Mouse (Mus musculus) thymus, postnatal 10 days (tissue): Measurements from ENCODE around the gene Pycr2.
A peak's percentile ranks its signal among the peaks of the same experiment; 100 is the strongest.
"Not testable (repeated sequence)": the region's sequence is repeated elsewhere in the genome, so short reads cannot be mapped to it uniquely, and the experiment has no call there.

Experiments used
- DNase-seq, 2 experiments: peaks; one replicate each; pipeline ENCODE4 v3.0.0; 2021; ENCODE audit warnings: low spot score in 2 of 2

Pycr2 gene

DNA sequence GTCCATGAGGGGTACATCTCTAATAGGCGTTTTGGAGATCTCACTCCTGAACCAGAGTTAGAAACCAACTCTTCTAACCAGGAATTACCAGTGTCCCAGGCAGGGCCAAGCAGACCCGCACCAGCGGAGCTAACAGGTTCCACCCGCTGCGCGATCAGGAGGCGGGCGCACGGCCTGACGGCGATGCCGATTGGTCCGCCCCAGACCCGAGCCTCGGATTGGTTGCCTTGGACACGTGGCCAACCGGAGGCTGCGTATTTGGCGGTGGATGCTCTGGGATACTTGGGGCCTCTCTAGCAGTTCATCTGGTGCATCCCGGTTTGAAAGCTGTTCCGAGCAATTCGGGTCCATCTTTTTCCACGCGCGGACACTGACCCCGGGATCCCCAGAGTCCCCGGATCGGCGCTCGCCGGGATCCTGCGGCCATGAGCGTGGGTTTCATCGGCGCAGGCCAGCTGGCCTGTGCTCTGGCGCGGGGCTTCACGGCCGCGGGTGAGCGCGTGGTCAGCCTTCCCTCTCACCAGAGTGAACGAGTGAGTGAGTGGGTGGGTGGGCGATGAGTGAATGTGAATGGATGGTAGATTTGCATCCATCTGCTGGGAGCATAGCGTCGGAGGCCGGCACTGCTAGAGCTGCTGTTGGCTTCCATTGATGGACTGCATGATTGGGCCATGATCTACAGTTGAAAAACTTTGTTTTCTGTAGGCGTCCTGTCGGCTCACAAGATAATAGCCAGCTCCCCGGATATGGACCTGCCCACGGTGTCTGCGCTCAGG lies at the start of gene Pycr2:
Pycr2 (plus strand) TSS at position 255 of the 776 bp plus-strand sequence.
- peak; percentile 92 to 93 for DNase-seq

DNA sequence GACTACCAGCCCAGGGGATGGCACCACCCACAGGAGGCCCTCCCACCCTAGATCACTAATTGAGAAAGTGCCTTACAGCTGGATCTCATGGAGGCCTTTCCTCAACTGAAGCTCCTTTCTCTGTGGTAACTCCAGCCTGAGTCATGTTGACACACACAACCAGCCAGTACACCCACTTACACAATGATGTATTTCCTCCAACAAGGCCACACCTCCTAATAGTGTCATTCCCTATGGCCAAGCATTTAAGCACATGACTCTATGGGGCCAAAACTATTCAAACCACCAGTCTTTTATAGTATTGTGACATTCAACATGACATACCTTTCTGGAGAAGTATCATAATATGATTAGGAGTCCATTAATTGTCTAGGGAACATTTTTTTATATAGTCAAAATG lies 45.3 kb upstream of the Pycr2 start:
- DNase-seq, result no peak

DNA sequence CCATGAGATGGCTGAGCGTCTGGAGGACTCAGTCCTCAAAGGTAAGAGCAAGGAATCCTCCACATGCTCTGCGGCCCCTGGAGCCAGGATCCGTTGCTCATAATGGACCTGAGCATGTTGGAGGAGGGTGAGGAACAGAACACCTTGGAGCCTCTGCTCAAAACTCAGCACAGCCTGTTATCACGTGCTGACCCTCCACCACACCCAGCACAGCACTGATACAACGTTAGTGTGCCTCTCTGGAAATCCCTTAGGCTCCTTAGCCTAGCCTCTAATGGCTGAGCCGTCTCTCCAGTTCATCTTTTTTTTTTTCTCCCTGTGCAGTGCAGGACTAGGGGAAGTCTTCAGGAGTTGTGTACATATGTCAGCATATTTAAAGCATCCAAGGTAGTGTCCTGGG lies 44.1 kb upstream of the Pycr2 start:
- no peak for DNase-seq

DNA sequence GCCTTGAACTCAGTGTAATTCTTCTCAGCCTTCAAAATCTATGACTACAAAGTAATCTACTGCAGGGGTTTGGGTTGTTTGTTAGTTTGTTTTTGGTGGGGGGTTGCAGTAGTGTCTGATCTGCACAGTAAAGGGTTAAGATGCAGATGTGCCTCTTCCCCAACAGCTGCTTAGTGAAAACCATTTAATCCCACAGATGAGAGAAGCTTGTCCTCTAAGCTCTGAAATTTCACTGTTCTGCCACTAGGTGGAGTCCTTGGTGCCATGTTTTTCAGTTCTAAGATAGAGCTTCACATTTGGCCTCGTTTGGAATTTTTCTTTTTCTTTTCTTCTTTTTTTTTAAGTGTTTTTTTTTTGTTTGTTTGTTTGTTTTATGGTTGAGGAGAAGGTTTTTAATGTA lies 40.5 kb upstream of the Pycr2 start:
- peak in 1 of 2 experiments; percentile 50 for DNase-seq

DNA sequence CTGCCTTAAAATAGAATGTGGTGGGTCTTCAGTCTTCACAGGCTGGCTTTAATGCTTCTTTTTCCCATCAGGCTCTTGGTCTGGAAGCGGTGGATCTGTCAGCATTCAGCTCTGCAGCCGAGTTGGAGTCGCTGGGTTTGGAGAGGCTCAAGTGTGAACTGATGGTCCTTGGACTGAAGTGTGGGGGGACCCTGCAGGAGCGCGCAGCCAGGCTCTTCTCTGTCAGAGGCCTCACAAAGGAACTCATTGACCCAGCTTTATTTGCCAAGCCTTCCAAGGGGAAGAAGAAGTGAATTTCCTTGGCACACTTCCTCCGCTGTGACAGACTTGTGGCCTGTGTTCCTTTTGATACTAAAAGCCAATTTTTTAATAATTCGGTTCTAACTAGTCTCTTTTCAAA lies 38.1 kb upstream of the Pycr2 start:
- no peak for DNase-seq

DNA sequence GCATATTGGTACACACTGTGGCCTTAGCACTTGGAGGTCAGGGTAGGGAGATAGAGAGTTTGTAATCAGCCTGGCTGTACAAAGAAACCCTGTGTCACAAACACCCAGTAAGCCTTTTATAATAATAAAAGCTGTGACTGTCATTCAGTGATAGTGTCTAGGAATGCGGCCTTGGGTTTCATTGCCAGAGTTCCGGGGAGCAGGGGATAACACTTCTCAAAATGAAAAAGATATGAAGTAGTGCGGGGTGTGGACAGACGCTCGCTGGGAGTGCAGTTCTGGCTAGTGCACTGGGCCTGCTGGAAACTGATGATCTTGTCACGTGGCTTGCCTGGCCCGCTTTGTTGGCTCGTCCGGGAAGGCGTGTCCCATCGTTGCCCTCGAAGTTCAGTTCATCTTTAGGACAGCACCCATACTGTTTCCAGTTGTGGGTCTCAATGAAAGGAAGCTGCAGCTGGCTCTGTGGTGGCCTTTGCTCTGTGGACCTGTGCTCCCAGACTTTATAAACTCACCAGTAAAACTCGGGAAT lies 33.9 kb upstream of the Pycr2 start:
- no peak for DNase-seq

DNA sequence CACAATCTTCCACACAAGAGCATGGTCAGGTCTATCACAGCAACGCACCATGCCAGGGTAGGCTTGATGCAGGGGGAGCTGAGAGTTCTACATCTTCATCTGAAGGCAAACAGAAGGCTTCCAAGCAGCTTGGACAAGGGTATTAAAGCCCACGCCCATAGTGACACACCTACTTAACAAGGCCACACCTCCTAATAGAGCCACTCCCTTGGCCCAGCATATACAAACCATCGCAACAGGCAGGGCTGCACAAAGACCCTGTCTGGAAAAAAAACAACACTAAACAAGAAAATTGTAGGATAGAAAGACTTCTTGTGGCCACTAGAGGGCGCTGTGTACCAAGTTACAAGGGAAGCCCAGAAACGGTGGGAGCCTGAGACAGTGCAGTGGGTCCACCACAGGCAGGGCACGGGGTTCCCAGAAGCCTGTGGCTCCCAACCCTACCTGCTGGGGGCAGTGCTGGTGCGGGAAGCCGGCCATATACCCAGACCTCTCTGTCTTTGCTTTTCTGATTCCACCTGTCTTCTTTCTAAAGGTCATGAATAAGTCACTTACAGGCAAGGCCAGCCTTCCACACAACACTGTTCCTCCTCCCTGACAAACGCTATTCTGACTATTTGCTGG lies 30.1 kb upstream of the Pycr2 start:
- DNase-seq, result peak; percentile 67 to 79

DNA sequence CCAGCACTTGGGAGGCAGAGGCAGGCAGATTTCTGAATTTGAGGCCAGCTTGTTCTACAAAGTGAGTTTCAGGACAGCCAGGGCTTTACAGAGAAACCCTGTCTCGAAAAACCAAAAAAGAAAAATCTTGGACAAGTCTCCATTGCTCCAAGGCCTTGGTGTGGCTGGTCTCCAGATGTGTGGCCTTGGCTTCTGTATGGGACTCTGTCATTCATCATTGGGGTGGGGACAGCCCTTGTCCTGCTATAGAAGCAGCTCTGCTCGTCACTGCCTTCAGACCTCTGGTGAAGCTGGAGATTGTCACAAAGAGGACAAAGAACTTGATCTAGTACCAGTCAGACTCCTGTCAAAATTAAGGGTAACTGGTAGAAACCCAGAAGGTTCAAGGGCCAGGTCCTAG lies 29.5 kb upstream of the Pycr2 start:
- DNase-seq, result no peak

DNA sequence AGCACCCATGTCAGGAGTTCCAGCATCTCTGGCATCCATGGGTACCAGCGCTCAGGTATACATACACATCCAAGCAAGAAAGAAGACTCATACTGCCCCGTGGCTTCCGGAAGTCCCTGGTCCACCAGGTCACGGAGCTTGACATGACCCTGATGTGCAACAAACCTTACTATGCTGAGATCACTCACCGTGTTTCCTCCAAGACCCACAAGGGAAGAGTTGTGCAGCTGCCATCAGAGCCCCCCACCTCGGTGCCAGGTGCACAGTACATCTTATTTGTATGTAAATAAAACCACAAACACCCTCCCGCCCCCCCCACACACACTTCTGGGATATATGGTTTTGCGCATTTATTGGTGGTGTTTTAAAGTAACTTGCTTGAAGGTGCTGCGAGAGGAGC lies 29.0 kb upstream of the Pycr2 start:
- peak; percentile 43 to 66 for DNase-seq

DNA sequence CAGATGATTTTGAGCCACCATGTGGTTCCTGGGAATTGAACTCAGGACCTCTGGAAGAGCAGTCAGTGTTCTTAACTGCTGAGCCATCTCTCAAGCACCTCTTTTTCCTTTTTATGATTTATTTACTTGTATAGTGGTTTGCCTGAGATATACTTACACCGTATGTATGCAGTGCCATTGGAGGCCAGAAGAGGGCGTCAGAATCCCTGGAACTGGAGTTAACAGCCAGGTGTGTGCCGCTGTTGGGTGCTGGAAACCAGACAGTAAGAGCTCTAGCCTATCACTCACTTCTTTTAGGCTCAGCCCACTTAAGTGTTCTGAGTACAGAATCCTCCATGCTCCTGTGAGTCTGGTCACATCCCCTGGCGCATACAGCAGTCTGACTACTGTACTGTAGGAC lies 26.6 kb upstream of the Pycr2 start:
- DNase-seq, result no peak

DNA sequence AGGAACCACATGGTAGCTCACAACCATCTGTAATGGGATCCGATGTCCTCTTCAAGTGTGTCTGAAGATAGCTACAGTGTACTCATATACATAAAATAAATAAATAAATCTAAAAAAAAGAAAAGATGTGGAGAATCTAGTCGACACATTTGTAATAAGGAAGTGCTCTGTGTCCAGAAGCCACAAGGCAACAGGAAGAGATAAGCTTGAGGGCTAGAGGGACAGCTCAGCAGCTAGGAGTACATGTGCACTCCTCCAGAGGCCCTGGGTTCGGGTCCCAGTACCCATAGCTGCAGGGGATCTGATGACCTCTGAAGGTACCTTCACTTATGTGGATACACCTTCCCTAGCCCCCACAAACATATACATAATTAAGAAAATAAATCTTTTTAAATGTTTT lies 22.3 kb upstream of the Pycr2 start:
- no peak for DNase-seq

DNA sequence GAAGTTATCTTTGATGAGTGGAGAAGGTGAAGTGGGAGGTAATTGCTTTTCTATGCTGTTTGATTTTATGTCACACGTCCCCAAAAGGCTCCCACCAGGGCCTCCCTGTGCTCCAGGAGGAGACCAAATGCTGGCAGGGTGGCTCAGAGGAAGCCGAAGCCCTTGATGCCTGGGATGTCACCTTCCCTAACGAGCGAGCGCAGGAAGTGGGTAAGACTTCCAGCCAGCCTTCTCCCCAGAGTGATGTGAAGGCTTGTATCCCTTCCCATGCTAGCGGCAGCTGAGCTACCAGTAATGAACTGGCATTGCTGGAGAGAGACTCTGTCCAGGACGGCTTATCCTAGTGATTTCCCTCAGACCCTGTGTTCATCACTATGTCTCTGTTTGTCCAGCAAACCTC lies 20.4 kb upstream of the Pycr2 start:
- DNase-seq, result peak in 1 of 2 experiments; percentile 26

DNA sequence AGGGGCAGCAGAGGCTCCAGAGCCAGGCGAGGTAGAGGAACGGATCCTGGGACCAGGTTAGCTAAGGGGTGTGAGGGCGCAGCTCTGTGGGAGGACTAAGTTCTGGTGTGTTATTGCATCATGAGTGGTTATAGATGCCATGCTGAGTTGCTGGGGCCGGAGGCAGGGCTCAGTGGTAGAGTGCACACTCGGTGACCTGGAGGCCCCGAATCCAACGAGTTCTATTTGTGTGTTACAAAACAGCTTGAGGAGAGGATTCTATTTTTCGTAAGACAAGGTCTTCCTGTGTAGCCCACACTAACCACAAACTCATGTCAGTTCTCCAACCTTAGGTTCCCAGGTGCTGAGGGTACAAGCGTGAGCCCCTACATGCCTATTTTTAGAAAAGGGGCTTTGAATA lies 19.6 kb upstream of the Pycr2 start:
- DNase-seq, result peak; percentile 52 to 53

DNA sequence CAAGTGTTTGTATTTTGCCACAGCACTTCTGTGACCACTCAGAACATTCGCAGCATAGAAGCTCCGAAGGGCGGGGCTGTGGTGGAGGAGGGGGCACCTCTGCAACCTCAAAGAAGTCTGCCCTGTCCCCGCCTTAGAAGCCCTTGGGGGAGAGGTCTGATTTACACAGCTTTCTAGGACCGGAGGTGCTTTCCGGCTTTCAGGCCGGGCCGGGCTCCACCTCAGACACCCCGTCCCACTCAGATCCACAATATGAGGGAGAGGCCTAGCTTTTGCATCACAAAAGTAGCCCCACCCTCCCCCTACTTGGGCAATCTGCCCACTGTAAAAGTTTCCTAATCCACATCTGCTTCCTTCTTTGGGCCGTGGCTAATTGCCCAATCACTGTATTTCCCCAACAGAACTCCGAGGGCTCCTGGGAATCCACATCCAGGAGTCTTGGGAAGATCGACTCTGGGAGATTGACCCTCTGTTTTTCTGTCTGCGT lies 15.5 kb upstream of the Pycr2 start:
- DNase-seq, result no peak

DNA sequence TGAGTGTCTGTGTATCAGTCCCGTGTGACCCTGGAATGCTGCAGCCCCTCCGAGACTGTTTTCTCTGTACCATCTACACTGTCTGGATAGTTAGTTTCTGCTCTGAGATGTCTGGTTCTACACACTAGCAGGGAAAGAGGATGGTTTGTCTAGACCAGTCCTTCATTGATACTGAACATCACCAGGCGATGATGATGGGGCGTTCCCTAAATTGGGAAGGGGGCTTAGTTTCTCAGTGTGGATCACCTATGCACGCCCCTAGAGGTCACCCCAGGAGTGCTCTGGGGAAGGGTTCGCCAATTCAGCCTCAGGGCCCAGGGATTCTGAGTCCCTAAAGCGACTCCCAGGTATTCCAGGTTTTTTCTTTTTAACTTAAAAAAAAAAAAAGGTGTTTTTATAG lies 14.9 kb upstream of the Pycr2 start:
- no peak for DNase-seq

DNA sequence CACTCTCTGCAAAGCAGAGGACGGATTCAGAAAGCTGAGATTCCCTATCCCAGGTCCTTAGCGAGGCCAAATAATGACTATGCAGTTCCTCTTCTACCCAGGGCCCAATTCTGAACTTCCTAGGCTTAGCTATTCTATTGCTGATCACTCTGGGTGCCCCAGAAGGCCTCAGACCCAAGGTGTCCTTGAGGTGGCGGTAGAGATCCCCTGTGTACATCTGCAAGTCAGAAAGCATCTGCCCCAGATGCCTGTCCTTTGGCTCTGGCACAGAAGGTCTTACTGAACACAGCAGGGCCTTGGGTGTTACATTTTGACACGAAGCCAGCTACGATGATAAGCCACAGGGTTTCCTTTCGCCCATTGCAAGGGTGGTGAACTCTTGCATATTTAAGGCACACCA lies 14.3 kb upstream of the Pycr2 start:
- peak; percentile 58 to 68 for DNase-seq

DNA sequence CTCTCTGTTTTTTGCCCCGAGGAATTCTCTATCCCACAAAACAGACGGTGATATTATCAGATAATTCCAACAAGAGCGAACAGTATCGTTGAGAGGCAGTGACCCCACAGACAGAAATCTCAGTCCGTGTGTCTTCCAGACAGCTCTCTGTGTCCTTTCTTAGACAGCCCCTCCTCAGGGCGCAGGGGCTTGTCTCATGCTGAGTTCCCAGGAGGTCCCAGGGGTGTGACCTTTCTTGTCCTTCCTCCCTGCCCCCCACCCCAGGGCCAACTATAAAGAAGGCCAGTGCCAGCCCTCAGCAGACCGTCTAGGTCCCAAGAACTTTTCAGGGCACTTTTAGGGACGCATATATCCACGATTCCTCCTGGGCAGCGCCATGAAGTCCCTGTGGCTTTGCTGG lies 11.3 kb upstream of the Pycr2 start, which contains the start of gene Lefty2:
Lefty2 (plus strand) TSS at position 301 of the 400 bp plus-strand sequence.
- no peak for DNase-seq

DNA sequence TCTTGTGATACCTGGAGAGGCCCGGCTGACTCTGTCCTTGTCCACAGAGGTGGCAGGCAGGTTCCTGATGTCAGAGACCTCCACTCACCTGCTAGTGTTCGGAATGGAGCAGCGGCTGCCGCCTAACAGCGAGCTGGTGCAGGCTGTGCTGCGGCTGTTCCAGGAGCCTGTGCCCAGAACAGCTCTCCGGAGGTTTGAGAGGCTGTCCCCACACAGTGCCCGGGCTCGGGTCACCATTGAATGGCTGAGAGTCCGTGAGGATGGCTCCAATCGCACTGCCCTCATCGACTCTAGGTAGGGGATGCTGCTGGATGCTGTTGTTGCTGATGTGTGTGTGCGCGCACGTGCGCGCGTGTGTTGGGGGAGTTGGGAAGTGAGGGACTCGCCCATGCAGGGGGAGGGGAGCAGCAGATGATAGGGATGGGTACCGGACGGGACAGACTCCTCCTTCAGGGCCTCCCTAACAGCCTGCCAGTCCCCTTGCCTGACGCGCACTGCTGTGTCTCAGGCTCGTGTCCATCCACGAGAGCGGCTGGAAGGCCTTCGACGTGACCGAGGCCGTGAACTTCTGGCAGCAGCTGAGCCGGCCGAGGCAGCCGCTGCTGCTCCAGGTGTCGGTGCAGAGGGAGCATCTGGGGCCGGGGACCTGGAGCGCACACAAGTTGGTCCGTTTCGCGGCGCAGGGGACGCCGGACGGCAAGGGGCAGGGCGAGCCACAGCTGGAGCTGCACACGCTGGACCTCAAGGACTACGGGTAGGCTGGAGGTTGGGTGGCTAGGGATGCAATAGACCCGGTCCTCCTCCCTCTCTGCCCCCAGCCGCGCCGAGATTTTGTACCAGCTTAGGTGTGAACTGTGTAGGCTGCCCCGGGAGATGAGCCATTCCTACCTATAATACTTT lies 9.8 kb upstream of the Pycr2 start:
- DNase-seq, result not testable (repeated sequence)

DNA sequence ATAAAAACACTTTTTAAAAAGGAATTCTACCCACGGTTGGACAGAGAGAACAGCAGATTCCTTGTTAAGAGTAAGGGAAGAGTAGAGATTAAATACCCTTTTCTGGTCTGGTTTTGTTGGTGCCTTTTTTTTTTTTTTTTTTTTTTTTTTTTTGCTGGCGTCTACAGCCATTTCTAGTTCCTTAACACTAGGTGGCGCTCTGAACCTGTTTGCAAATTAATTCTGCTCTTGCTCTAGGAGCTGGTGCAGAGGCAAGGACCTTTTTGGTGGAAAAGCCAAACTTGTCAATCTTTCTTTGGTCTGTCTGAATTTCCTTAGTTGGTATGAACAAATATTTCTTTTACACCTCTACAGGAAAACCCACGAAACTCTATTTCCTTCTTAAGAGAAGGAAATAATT lies 3.0 kb upstream of the Pycr2 start:
- peak in 1 of 2 experiments; percentile 72 for DNase-seq

DNA sequence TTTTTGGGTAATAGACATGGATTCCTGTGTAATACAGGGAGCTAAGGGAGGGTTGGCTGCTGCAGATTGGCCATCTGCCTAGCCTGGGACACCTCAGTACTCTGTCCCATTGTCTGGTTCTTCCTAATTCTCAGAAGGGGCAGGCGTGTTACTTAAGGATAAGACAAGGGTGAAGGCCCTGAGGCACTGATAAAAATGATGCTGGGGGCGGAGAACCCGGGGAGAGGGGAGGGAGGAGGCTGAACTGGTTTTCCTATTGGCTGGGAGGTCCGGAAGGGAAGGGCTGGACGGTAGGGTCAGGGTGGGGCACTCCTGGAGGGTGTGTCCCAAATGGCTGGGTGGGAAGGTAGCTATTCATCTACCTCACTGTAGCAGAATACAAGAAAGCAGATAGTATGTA lies 1.2 kb upstream of the Pycr2 start:
- no peak for DNase-seq

DNA sequence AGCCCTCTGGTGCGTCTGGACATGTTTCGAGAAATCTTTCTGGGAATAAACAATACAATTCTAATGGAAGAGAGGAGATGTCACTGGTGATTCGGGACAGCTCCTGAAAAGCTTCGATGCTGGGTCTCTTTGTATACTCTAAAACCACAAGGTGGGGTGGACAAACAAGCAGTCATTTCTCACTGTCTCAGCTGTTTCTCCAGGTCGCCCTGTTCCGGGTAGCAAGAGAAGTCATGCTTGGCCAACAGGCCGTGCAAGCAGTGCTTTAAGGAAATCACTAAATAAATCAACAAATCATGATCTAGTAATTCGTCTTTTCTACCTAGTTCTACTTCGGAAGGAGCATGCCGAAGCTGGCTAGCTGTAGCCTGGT lies 441 bp upstream of the Pycr2 start:
- DNase-seq, result no peak

DNA sequence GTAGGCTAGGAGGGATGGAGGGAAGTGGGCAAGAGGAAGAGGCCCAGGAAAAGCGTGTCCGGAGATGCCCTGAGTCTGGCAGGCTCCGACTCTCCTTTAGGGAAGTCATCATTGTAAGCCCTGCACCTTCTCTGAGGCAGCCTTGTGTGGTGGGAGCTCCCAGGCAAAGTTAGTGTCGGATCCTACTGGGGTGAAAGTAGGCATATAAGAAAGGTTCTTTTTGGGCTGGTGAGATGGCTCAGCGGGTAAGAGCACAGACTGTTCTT lies 655 bp downstream of the Pycr2 start:
- no peak for DNase-seq
